Mouse (Mus musculus) R1 (cell line): Measurements from ENCODE around the gene Vnn3.

ENCODE experiments used
- DNase-seq: peaks from one replicate; pipeline ENCODE4 v3.0.0-alpha.2; 2018; ENCODE audit warnings: low read depth, low spot score

Vnn3 gene

DNA sequence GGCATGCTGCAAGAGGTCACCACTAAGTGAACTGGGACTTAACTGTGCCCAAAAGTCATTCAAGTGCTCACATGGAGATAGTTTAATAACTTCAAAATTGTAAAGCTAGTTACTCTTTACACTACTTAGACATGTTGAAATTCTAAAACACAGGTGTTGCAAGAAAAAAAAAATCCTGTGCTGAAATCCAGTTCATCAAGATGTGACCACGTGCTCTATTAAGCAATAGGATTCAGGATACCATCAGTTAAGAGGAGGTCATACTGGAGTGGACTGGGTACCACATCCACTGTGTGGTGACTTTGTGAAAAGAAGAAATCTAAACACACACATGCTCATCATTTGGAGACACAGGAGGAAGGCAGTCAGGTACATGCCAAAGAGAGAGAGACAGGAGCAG, 41.7 kb downstream of the Vnn3 start:
- no peak for DNase-seq

DNA sequence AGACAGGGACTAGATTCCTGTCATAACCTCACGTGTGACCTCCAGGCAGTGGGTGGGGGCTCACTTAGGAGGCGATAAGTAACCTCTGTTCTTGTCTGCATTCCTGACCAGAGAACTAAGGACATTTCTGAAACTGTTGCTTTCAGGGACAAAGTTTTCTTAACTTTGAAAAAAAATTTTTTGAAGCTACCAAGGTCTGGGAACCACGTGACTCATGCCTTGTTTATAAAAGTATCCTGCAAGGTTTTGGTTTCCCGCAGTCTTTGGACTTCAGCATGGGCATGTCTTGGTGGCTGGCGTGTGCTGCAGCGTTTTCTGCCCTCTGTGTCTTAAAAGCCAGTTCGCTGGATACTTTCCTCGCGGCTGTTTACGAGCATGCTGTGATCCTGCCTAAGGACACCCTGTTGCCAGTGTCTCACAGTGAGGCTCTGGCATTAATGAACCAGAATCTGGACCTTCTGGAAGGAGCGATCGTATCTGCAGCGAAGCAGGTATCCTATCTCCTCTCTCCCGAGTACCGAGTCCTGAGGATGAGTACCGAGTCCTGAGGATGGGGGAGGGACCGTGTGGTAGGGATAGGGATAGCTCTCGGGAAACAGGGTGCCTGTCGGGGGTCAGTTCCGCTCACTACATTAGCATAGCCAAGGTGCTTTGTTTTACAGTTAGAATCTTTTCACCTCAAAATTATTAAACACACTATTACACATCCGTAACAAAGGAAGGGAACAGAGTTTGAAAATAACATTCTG, 43.5 kb downstream of the Vnn3 start, which contains the start of gene Vnn1:
TSS of gene Vnn1 (plus strand) at position 88 of the 749 bp plus-strand sequence.
- peak; percentile 31 for DNase-seq

DNA sequence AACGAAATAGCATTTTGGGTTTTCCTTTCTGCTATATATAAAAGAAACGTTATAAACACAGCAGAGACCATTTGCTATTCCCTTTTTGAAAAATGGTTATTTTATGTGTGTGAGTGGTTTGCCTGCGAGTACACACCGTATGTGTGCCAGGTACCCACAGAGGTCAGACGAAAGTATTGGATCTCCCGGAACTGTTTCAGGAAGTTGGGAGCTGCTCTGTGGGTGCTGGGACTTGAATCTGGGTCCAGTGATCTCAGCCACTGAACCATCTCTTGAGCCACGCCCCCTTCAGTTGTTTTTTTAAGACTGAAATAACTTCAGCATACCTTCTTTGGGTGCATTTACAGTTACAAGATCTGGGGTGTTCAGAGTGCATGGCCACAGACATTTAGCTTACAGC, 44.1 kb downstream of the Vnn3 start:
- DNase-seq, result no peak

DNA sequence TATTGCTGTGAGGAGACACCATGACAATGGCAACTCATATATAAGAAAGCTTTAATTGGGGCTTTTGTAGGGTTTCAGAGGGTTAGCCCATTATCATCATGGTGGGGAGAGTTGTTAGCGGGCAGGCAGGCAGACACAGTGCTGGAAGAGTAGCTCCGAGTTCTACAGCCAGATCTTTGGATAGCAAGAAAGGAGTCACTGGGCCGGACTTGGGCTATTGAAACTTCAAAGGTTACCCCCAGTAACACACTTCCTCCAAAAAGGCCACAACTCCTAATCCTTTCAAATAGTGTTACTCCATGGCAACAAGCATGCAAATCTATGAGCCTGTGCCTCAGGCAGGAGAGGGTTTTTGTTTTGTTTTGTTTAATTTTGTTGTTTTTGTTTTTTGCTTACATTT, 49.9 kb downstream of the Vnn3 start:
- DNase-seq, result peak; percentile 21

DNA sequence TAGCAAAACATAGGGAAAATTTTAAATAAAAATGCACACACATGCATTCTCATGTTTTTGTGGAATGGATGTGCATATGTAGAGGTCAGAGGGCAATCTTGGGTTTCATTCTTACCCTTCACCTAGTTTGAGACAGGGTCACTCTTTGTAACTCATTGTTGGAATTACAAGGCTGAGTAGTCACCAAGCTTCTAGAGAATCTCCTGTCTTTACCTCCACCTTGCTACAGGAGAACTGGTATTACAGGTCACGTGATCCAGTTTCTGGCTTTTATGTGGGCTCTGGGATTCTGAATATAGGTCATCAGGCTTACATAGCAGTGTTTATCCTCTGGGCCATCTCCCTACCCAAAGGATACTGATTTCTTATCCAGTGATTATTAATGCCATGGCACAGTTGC, 54.4 kb downstream of the Vnn3 start:
- DNase-seq, result no peak
